Mouse (Mus musculus) lung, adult 2 months (tissue): ENCODE measurements around the gene Ly75.

Source experiments
- CTCF ChIP-seq: fragments of 200-500 bp; IDR thresholded peaks from 2 replicates; pipeline ENCODE4 v1.5.1; 2011; ENCODE audit warnings: mild to moderate bottlenecking, low read length, control low read depth; ENCODE audit not compliant: insufficient read depth
- POLR2A ChIP-seq: fragments of 200-500 bp; IDR thresholded peaks from 2 replicates; pipeline ENCODE4 v1.6.1; 2011; ENCODE audit warnings: low read depth, mild to moderate bottlenecking, control low read depth, low read length, borderline replicate concordance; ENCODE audit errors: extremely low read depth

GRCm38 (mm10) chr2:60347875-60348274 lies 35.2 kb downstream of the Ly75 start:
- TF ChIP-seq POLR2A, result no peak
- TF ChIP-seq CTCF, result no peak
